22 mouse cellular contexts compared by ENCODE assay signal in the genomic region with DNA sequence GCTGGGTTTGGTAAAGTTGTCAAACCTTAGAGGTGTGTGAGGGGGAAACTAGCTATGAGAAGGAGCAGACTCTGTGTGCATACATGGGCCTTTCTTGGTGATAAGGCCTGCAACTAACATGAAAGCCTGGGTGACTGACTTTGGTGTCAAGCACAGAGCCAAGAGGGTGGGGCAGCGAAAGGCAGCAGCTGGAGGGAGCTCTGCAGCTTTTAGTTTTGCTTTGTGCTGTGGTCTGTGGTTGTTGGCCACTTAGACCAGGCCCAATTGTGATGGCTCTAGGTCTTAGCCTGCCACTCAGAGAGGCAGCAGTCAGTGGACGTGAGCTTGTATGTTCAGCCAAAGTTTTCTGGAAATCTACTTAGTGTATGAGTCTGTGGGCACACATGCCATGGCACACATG. TPM values are rescaled to one million over a fixed set of nuclear protein-coding genes. Genes with fewer than 3 reads are reported as not detected.
A peak's percentile ranks its signal among the peaks of the same experiment; 100 is the strongest.
DNase-seq lines count a peak whose midpoint lies in the region; ATAC-seq and TF ChIP-seq lines count a peak whose summit lies in the region.
"Had no signal": no experiment of that assay in that cellular context is flagged by ENCODE, and none has a peak within 500 bp of the region (broad histone marks: within the 10 kb centered on the region; RNA-seq: fewer than 3 reads in every experiment).

No protein-coding gene starts in this region.

- peaks cover 14% of the 10 kb centered on the region for H3K4me1 ChIP-seq in liver, postnatal 0 days (ENCODE audit: insufficient read depth)
- H3K4me1 ChIP-seq in liver, embryonic 11.5 days (replicated peaks; ENCODE audit: control insufficient read depth, insufficient read depth, low read length) = peaks cover 7% of the 10 kb centered on the region
- H3K4me1 ChIP-seq in hindbrain, embryonic 14.5 days (replicated peaks; ENCODE audit: control insufficient read depth, insufficient read depth, low read length) = no peaks in the 10 kb centered on the region
- H3K4me1 ChIP-seq: forebrain, embryonic 15.5 days; limb, embryonic 12.5 days; midbrain, embryonic 10.5 days had no signal

- H3K9ac ChIP-seq in liver, postnatal 0 days (replicated peaks) = no peak overlapping the region
- H3K9ac ChIP-seq in liver, embryonic 11.5 days (ENCODE audit: low read depth, low read length) = no peak overlapping the region
- no peak overlapping the region for H3K9ac ChIP-seq in hindbrain, embryonic 14.5 days
- H3K9ac ChIP-seq: forebrain, embryonic 15.5 days; heart, embryonic 15.5 days; kidney, embryonic 15.5 days; limb, embryonic 12.5 days had no signal

- DNase-seq in CD4-positive, CD25-positive, alpha-beta regulatory T cell, adult 2 months (ENCODE audit: low read depth, low spot score) = peak; percentile 40
- no peak for DNase-seq in liver, postnatal 0 days
- DNase-seq in liver, embryonic 11.5 days (ENCODE audit: low spot score) = no peak
- peak; percentile 70 for DNase-seq in induced T-regulatory cell, adult 2 months (ENCODE audit: low read depth)
- peak; percentile 69 to 81 for DNase-seq in natural killer cell, adult 2 months (ENCODE audit: low spot score in 2 of 2)
- DNase-seq in cerebellum, postnatal 4 days (ENCODE audit: low spot score in 2 of 2) = no peak
- DNase-seq in hindbrain, embryonic 14.5 days (ENCODE audit: low spot score) = no peak
- DNase-seq: adrenal gland, postnatal 10 days; cerebellum, adult 9-10 months; right cerebral cortex, postnatal 14 days; thymus, adult 18-20 months had no signal

- no peak for TF ChIP-seq EP300 in liver, postnatal 0 days (IDR thresholded peaks at IDR 0.05; ENCODE audit: low read depth)

- no peak for ATAC-seq in CD4-positive, CD25-positive, alpha-beta regulatory T cell, adult 4 months
- no peak for ATAC-seq in liver, postnatal 0 days
- ATAC-seq in liver, embryonic 11.5 days (replicated peaks; ENCODE audit: low FRiP score) = no peak
- no peak for ATAC-seq in hindbrain, embryonic 14.5 days (ENCODE audit: low FRiP score)
- ATAC-seq: forebrain, embryonic 15.5 days had no signal

- H3K9me3 ChIP-seq in liver, postnatal 0 days (ENCODE audit: low read length) = no peaks in the 10 kb centered on the region
- H3K9me3 ChIP-seq in liver, embryonic 11.5 days (ENCODE audit: control insufficient read depth, low read length) = no peaks in the 10 kb centered on the region
- no peaks in the 10 kb centered on the region; the same call in 1 of the 2 replicates for H3K9me3 ChIP-seq in hindbrain, embryonic 14.5 days (ENCODE audit: control insufficient read depth, low read length)
- H3K9me3 ChIP-seq: forebrain, embryonic 15.5 days; G1E; heart, embryonic 15.5 days; kidney, embryonic 15.5 days had no signal

- no peak overlapping the region for H3K4me3 ChIP-seq in liver, postnatal 0 days (ENCODE audit: low read depth, low read length)
- H3K4me3 ChIP-seq in liver, embryonic 11.5 days (ENCODE audit: low read depth, low read length) = no peak overlapping the region
- H3K4me3 ChIP-seq in hindbrain, embryonic 14.5 days (replicated peaks; ENCODE audit: low read length) = no peak overlapping the region
- H3K4me3 ChIP-seq: erythroblast, embryonic 14.5 days; forebrain, embryonic 15.5 days; heart, embryonic 15.5 days; kidney, embryonic 15.5 days; layer of hippocampus, adult 2 months; left cerebral cortex, adult 2 months; limb, embryonic 12.5 days; midbrain, embryonic 10.5 days had no signal

- whole genome bisulfite sequencing in liver, postnatal 0 days (ENCODE audit: insufficient replicate concordance) = 75% methylated on average over 2 of the region's 2 CpGs
- WGBS in liver, embryonic 11.5 days = 76% methylated on average over 2 of the region's 2 CpGs
- 89% methylated on average over 2 of the region's 2 CpGs for WGBS in hindbrain, embryonic 14.5 days

- TF ChIP-seq CTCF in liver, postnatal 0 days (IDR thresholded peaks at IDR 0.05; ENCODE audit: low read depth) = no peak

- H3K27me3 ChIP-seq in liver, postnatal 0 days (ENCODE audit: insufficient read depth, low read length) = no peaks in the 10 kb centered on the region
- no peaks in the 10 kb centered on the region for H3K27me3 ChIP-seq in liver, embryonic 11.5 days (replicated peaks; ENCODE audit: control insufficient read depth, insufficient read depth, low read length)
- no peaks in the 10 kb centered on the region for H3K27me3 ChIP-seq in hindbrain, embryonic 14.5 days (ENCODE audit: control insufficient read depth, insufficient read depth, low read length)
- H3K27me3 ChIP-seq: forebrain, embryonic 15.5 days; heart, embryonic 15.5 days; kidney, embryonic 15.5 days; limb, embryonic 12.5 days had no signal

- no peaks in the 10 kb centered on the region for H3K36me3 ChIP-seq in liver, postnatal 0 days (replicated peaks; ENCODE audit: insufficient read depth, low read length)
- no peaks in the 10 kb centered on the region for H3K36me3 ChIP-seq in liver, embryonic 11.5 days (ENCODE audit: control insufficient read depth, insufficient read depth, low read length)
- no peaks in the 10 kb centered on the region for H3K36me3 ChIP-seq in hindbrain, embryonic 14.5 days (replicated peaks; ENCODE audit: control insufficient read depth, insufficient read depth)
- H3K36me3 ChIP-seq: forebrain, embryonic 15.5 days; G1E; heart, embryonic 15.5 days; kidney, embryonic 15.5 days; limb, embryonic 12.5 days; midbrain, embryonic 10.5 days had no signal

- H3K27ac ChIP-seq in liver, postnatal 0 days (ENCODE audit: low read depth) = peak overlapping the region; percentile 13; the same call in 1 of the 2 replicates
- no peak overlapping the region for H3K27ac ChIP-seq in liver, embryonic 11.5 days (ENCODE audit: low read depth, low read length)
- H3K27ac ChIP-seq in hindbrain, embryonic 14.5 days = no peak overlapping the region
- H3K27ac ChIP-seq: forebrain, embryonic 15.5 days; heart, embryonic 15.5 days; hindbrain, postnatal 0 days; kidney, embryonic 15.5 days; layer of hippocampus, adult 2 months; left cerebral cortex, adult 2 months; limb, embryonic 12.5 days; midbrain, embryonic 10.5 days had no signal

- no peak overlapping the region for H3K4me2 ChIP-seq in liver, postnatal 0 days (ENCODE audit: low read depth, low read length)
- no peak overlapping the region for H3K4me2 ChIP-seq in liver, embryonic 11.5 days
- no peak overlapping the region for H3K4me2 ChIP-seq in hindbrain, embryonic 14.5 days (replicated peaks)
- H3K4me2 ChIP-seq: forebrain, embryonic 15.5 days; heart, embryonic 15.5 days; kidney, embryonic 15.5 days; limb, embryonic 12.5 days had no signal

RNA-seq across cellular contexts. Expression of a gene that starts 7.9 kb away (rescaled TPM):
- polyA plus RNA-seq in CD4-positive, CD25-positive, alpha-beta regulatory T cell, adult 4 months (2017; shearing (Covaris generic)) = 10 to 100 TPM; 76.6 to 78.0 TPM
- 5.0 and 6.7 TPM in 2 replicates for polyA plus RNA-seq in liver, postnatal 0 days (2015; fragmentation: Nextera tagmentation; extraction: Ambion mirVana)
- 6.0 and 6.8 TPM in 2 replicates for polyA plus RNA-seq in liver, embryonic 11.5 days (2014; fragmentation: Nextera tagmentation; extraction: Ambion mirVana)
- 63.7 and 64.3 TPM in 2 replicates for polyA plus RNA-seq in hindbrain, embryonic 14.5 days (2014; fragmentation: Nextera tagmentation; extraction: Ambion mirVana)

Comparison
In these comparisons a context has a peak if more than half of its experiments do, and no peak if none do; other contexts are left out.
1. DNase-seq: peak in CD4-positive, CD25-positive, alpha-beta regulatory T cell, adult 2 months (single experiment), induced T-regulatory cell, adult 2 months (single experiment) and natural killer cell, adult 2 months (2 of 2); none in liver, postnatal 0 days (single experiment), liver, embryonic 11.5 days (single experiment), cerebellum, postnatal 4 days (0 of 2) and hindbrain, embryonic 14.5 days (single experiment).